Mouse (Mus musculus): ENCODE results near the gene Mblac2. TPM values are rescaled to one million over a fixed set of nuclear protein-coding genes. Genes with fewer than 3 reads are reported as not detected.

Gene Mblac2
- total and polyA plus RNA-seq, 3 experiments, result 0.58 to 1.2 TPM; not detected in 1

DNA sequence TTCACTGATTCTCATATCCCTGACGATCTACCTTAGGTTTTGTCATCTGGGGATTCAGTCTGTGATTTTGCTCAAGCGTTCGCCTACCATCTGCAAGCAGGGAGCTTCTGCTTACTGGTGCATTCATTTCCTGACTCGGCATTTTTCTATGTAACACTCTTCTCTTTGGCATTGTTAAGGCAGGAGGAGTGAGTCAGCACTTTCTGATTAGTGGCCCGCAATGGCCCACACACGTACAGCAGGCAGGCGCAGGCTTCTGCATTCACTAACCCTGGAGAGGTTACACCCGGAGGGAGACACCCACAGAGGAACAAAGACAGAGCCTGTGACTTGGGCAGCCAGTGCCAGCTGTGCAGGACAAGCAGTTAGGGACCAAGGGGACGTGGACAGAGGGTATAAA is 19.5 kb upstream of the Mblac2 start (continued):
- peak; percentile 43 to 52 for TF ChIP-seq EP300 (IDR thresholded peaks at IDR 0.05; ENCODE audit: low read depth in 1 of 2, low read length in 2 of 2)
- no peak for TF ChIP-seq POLR2A (IDR thresholded peaks at IDR 0.05; ENCODE audit: control insufficient read depth in 1 of 2, insufficient read depth in 1 of 2, low read depth in 1 of 2, low read length in 2 of 2, poor library complexity in 1 of 2)
- no peak for TF ChIP-seq ELF1 (IDR thresholded peaks at IDR 0.05; ENCODE audit: low read depth, low read length)
- no peak for TF ChIP-seq CHD1 (IDR thresholded peaks at IDR 0.05; ENCODE audit: low read depth, low read length)

DNA sequence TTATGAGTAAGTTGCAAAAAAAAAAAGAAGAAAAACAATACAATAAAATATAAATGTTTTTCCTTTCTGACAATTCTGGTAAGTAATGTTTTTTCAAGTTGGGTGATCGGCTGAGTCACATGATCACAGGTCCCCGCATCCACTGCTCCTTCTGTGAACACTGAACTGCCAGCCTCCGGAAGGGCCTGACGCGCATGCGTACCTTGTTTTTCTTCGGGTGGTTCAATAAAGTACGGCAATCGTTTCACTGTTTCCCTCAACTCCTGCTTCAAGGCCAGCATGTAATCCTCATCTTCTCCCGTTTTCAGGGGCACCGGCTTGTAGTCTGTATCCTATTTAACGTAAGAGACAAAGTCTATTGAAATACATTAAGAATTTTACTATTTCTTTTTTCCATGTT is 16.7 kb upstream of the Mblac2 start:
- no peaks in the 10 kb centered on the region for H3K9me3 ChIP-seq (replicated peaks; ENCODE audit: insufficient read depth, low read length)
- H3K4me3 ChIP-seq (ENCODE audit: control insufficient read depth in 1 of 2, insufficient read depth in 1 of 2, low read depth in 2 of 2, low read length in 2 of 2), result no peak overlapping the region
- peaks cover 12 to 21% of the 10 kb centered on the region in 2 experiments for H3K4me1 ChIP-seq (ENCODE audit: control insufficient read depth in 1 of 2, insufficient read depth in 2 of 2, low read length in 2 of 2)
- no peak overlapping the region for H3K9ac ChIP-seq (ENCODE audit: control insufficient read depth, low read depth, low read length, poor library complexity, severe bottlenecking)
- no peak for DNase-seq (ENCODE audit: low read depth, low spot score)
- H3K27me3 ChIP-seq (ENCODE audit: control insufficient read depth in 1 of 2, insufficient read depth in 2 of 2, low read length in 2 of 2), result no peaks in the 10 kb centered on the region
- peaks cover 12 to 23% of the 10 kb centered on the region in 2 experiments for H3K36me3 ChIP-seq (ENCODE audit: control insufficient read depth in 1 of 2, insufficient read depth in 2 of 2, low read length in 2 of 2)
- TF ChIP-seq MYB (IDR thresholded peaks at IDR 0.05; ENCODE audit: low read depth, low read length) (no peak), ZMIZ1 (IDR thresholded peaks at IDR 0.05; ENCODE audit: low read depth, low read length) (no peak), POLR2AphosphoS2 (IDR thresholded peaks at IDR 0.05; ENCODE audit: low read length) (no peak), POLR2AphosphoS5 (IDR thresholded peaks at IDR 0.05; ENCODE audit: borderline replicate concordance, low read depth, low read length) (no peak), RCOR1 (IDR thresholded peaks at IDR 0.05; ENCODE audit: low read depth, low read length) (no peak)
- H3K27ac ChIP-seq (ENCODE audit: control insufficient read depth, low read depth, low read length), result no peak overlapping the region
- H3K79me2 ChIP-seq (ENCODE audit: control insufficient read depth, insufficient read depth, low read length, poor library complexity), result no peaks in the 10 kb centered on the region

DNA sequence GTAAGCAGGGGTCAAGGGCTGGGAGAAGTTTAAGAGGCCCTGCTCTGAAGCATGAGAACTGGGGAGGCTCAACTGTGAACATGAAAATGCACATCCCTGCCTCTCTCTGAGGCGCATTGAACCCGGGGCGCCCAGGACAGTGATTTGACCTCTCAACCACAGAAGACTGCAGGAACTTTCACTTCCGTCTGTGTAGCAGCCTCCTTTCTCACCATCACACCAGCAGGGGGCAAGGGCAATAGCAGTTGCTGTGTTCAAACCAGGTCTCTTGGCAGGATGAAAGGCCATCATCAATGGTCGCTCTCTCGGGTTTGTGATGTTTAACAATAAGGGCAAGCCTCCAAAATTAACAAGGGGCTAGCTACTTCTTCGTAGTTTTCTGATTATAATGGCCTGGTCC is 8.0 kb upstream of the Mblac2 start:
- TF ChIP-seq ZC3H11A (IDR thresholded peaks at IDR 0.05; ENCODE audit: low read depth, low read length) (no peak), KAT2A (conservative IDR thresholded peaks at IDR 0.05; ENCODE audit: low read depth, low read length) (no peak), TCF12 (IDR thresholded peaks at IDR 0.05; ENCODE audit: low read depth, low read length) (no peak), CHD2 (IDR thresholded peaks at IDR 0.05; ENCODE audit: low read length) (no peak), ZKSCAN1 (IDR thresholded peaks at IDR 0.05; ENCODE audit: low read depth, low read length) (no peak), ZMIZ1 (IDR thresholded peaks at IDR 0.05; ENCODE audit: low read depth, low read length) (no peak), JUND (IDR thresholded peaks at IDR 0.05; ENCODE audit: low read depth, low read length) (no peak), SIN3A (IDR thresholded peaks at IDR 0.05; ENCODE audit: low read length) (no peak), MEF2A (IDR thresholded peaks at IDR 0.05; ENCODE audit: extremely low read depth, insufficient replicate concordance, low read depth, low read length, poor library complexity, severe bottlenecking) (no peak), POLR2A (IDR thresholded peaks at IDR 0.05; ENCODE audit: control insufficient read depth in 1 of 2, insufficient read depth in 1 of 2, low read depth in 1 of 2, low read length in 2 of 2, poor library complexity in 1 of 2) (no peak), E2F4 (IDR thresholded peaks at IDR 0.05; ENCODE audit: borderline replicate concordance, low read depth, low read length) (no peak), BHLHE40 (IDR thresholded peaks at IDR 0.05; ENCODE audit: borderline replicate concordance, low read depth, low read length) (no peak), CHD1 (IDR thresholded peaks at IDR 0.05; ENCODE audit: low read depth, low read length) (no peak), GABPA (IDR thresholded peaks at IDR 0.05; ENCODE audit: low read depth, low read length) (no peak), USF2 (IDR thresholded peaks at IDR 0.05; ENCODE audit: borderline replicate concordance in 1 of 2, insufficient read depth in 1 of 2, low read depth in 1 of 2, low read length in 2 of 2) (no peak), UBTF (IDR thresholded peaks at IDR 0.05; ENCODE audit: borderline replicate concordance, insufficient read depth, low read depth, low read length) (no peak)
- Histone ChIP-seq H3K4me1 (ENCODE audit: control insufficient read depth in 1 of 2, insufficient read depth in 2 of 2, low read length in 2 of 2) (peaks cover 8 to 15% of the 10 kb centered on the region in 2 experiments; a peak in 2 of 4 replicates), H3K27ac (ENCODE audit: control insufficient read depth, low read depth, low read length) (no peak overlapping the region), H3K9me3 (replicated peaks; ENCODE audit: insufficient read depth, low read length) (no peaks in the 10 kb centered on the region), H3K4me3 (ENCODE audit: control insufficient read depth in 1 of 2, insufficient read depth in 1 of 2, low read depth in 2 of 2, low read length in 2 of 2) (no peak overlapping the region), H3K36me3 (ENCODE audit: control insufficient read depth in 1 of 2, insufficient read depth in 2 of 2, low read length in 2 of 2) (peaks cover 8 to 30% of the 10 kb centered on the region in 2 experiments), H3K9ac (ENCODE audit: control insufficient read depth, low read depth, low read length, poor library complexity, severe bottlenecking) (no peak overlapping the region), H3K79me2 (ENCODE audit: control insufficient read depth, insufficient read depth, low read length, poor library complexity) (peaks cover 31% of the 10 kb centered on the region), H3K27me3 (ENCODE audit: control insufficient read depth in 1 of 2, insufficient read depth in 2 of 2, low read length in 2 of 2) (no peaks in the 10 kb centered on the region)
- no peak for DNase-seq (ENCODE audit: low read depth, low spot score)
